ENCODE assay signal across 19 mouse cellular contexts in genomic region chr11:99111631-99112030, GRCm38 (mm10). TPM values are rescaled to one million over a fixed set of nuclear protein-coding genes. Genes with fewer than 3 reads are reported as not detected.
"Had no signal": no experiment of that assay in that cellular context is flagged by ENCODE, and none has a peak within 500 bp of the region (broad histone marks: within the 10 kb centered on the region; RNA-seq: fewer than 3 reads in every experiment).

No protein-coding gene starts in this region.

- H3K27me3 ChIP-seq: limb, embryonic 15.5 days; midbrain, embryonic 15.5 days; neural tube, embryonic 12.5 days; neural tube, embryonic 15.5 days had no signal

- H3K4me2 ChIP-seq: limb, embryonic 15.5 days; liver, embryonic 11.5 days; lung, embryonic 14.5 days; midbrain, embryonic 12.5 days; midbrain, embryonic 15.5 days; neural tube, embryonic 12.5 days; neural tube, embryonic 15.5 days had no signal

- ATAC-seq: liver, postnatal 0 days; lung, postnatal 0 days; midbrain, embryonic 15.5 days had no signal

- H3K27ac ChIP-seq: kidney, postnatal 0 days; limb, embryonic 15.5 days; liver, embryonic 14.5 days; macrophage; midbrain, embryonic 12.5 days; midbrain, embryonic 15.5 days; neural tube, embryonic 12.5 days; neural tube, embryonic 15.5 days had no signal

- DNase-seq: kidney, adult 2 months; kidney, postnatal 25 days; liver, postnatal 0 days; lung, embryonic 14.5 days had no signal

- H3K9me3 ChIP-seq: limb, embryonic 15.5 days; midbrain, embryonic 15.5 days; neural tube, embryonic 12.5 days; neural tube, embryonic 15.5 days had no signal

- H3K9ac ChIP-seq: limb, embryonic 15.5 days; liver, embryonic 14.5 days; liver, postnatal 0 days; lung, embryonic 14.5 days; midbrain, embryonic 12.5 days; midbrain, embryonic 15.5 days; neural tube, embryonic 12.5 days; neural tube, embryonic 15.5 days had no signal

- H3K36me3 ChIP-seq: limb, embryonic 15.5 days; midbrain, embryonic 12.5 days; midbrain, embryonic 15.5 days; neural tube, embryonic 12.5 days; neural tube, embryonic 15.5 days had no signal

- H3K4me3 ChIP-seq: limb, embryonic 15.5 days; midbrain, embryonic 12.5 days; midbrain, embryonic 15.5 days; neural tube, embryonic 12.5 days; neural tube, embryonic 15.5 days had no signal

RNA-seq across cellular contexts. Expression of gene Tns4, which starts 22.5 kb away (rescaled TPM):
- total RNA-seq: left cerebral cortex, postnatal 4 days had no signal
- polyA plus RNA-seq: liver, embryonic 11.5 days had no signal

RNA-seq across cellular contexts. Expression of gene Ccr7, which starts 43.2 kb away (rescaled TPM):
- total RNA-seq: layer of hippocampus, adult 8-10 months; layer of hippocampus, postnatal 14 days; left cerebral cortex, postnatal 14 days; left cerebral cortex, postnatal 4 days had no signal
- polyA plus RNA-seq: kidney, embryonic 14.5 days; midbrain, embryonic 15.5 days; neural tube, embryonic 15.5 days had no signal
